Mouse (Mus musculus) liver, embryonic 16.5 days (tissue): ENCODE results near the gene Midn. TPM values are rescaled to one million over a fixed set of nuclear protein-coding genes. Genes with fewer than 3 reads are reported as not detected.

ENCODE experiments used
- ATAC-seq: fragments of 200-750 bp; cut with Nextera tagmentation; 2 replicates; pipeline ENCODE4 v1.8.0; 2017; ENCODE audit warnings: low read depth, mild to moderate bottlenecking, moderate number of reproducible peaks, moderate library complexity
- H3K27ac ChIP-seq: fragments of 300-500 bp; sonication (generic); 2 replicates; pipeline ENCODE4 v1.5.1; 2014; ENCODE audit warnings: mild to moderate bottlenecking, low read length
- H3K27me3 ChIP-seq: fragments of 300-500 bp; sonication (generic); 2 replicates; pipeline ENCODE4 v1.6.1; 2014; ENCODE audit warnings: low read depth, low read length, mixed read lengths; ENCODE audit not compliant: control insufficient read depth, insufficient read depth
- H3K36me3 ChIP-seq: fragments of 300-500 bp; sonication (generic); 2 replicates; pipeline ENCODE4 v1.6.1; 2014; ENCODE audit warnings: mild to moderate bottlenecking; ENCODE audit not compliant: control insufficient read depth, insufficient read depth
- H3K4me1 ChIP-seq: fragments of 300-500 bp; sonication (generic); 2 replicates; pipeline ENCODE4 v1.6.1; 2014; ENCODE audit warnings: low read depth, low read length, mixed read lengths; ENCODE audit not compliant: control insufficient read depth
- H3K4me2 ChIP-seq: fragments of 300-500 bp; sonication (generic); 2 replicates; pipeline ENCODE4 v1.6.1; 2014; ENCODE audit warnings: low read depth, low read length, mixed read lengths
- H3K4me3 ChIP-seq: fragments of 300-500 bp; sonication (generic); 2 replicates; pipeline ENCODE4 v1.5.1; 2014; ENCODE audit warnings: low read depth, mild to moderate bottlenecking, low read length
- H3K9ac ChIP-seq: fragments of 300-500 bp; sonication (generic); 2 replicates; pipeline ENCODE4 v1.6.1; 2014; ENCODE audit warnings: low read depth, low read length
- H3K9me3 ChIP-seq: fragments of 300-500 bp; sonication (generic); replicated peaks from 2 replicates; pipeline ENCODE4 v1.6.1; 2016; ENCODE audit warnings: low read length; ENCODE audit not compliant: control insufficient read depth
- WGBS: fragments of 180-500 bp; shearing (Covaris S2); extraction: QIAGEN DNeasy Blood & Tissue Kit; methylation state at CpG from one replicate; pipeline ENCODE4 v1.1.7; 2014; ENCODE audit not compliant: insufficient replicate concordance; 5-methylcytosine and 5-hydroxymethylcytosine counted together
- polyA plus RNA-seq: library from polyadenylated mRNA; unstranded; fragments of >200 nt; fragmentation: Nextera tagmentation; extraction: Ambion mirVana; gene quantifications from 2 replicates; pipeline ENCODE4 v1.2.1, GENCODE M21; 2015

The Midn gene
- polyA plus RNA-seq = 2.3 and 2.6 TPM in 2 replicates

GRCm38 (mm10) chr10:80147719-80148601 is at the start of gene Midn:
Gene Midn (plus strand): TSS chr10:80148272.
- WGBS = under 1% methylated on average over 38 of the region's 42 CpGs
- peaks cover 78% of the 10 kb centered on the region for H3K4me1 ChIP-seq
- peaks cover 24% of the 10 kb centered on the region for H3K36me3 ChIP-seq
- peak within 1 kb of the TSS; percentile 99 for H3K27ac ChIP-seq
- no peaks in the 10 kb centered on the region for H3K9me3 ChIP-seq
- peak within 1 kb of the TSS; percentile 93 for H3K4me3 ChIP-seq
- ATAC-seq = peak; percentile 40
- peak within 1 kb of the TSS; percentile 98 for H3K4me2 ChIP-seq
- peak within 1 kb of the TSS; percentile 88 for H3K9ac ChIP-seq
- H3K27me3 ChIP-seq = no peaks in the 10 kb centered on the region

DNA sequence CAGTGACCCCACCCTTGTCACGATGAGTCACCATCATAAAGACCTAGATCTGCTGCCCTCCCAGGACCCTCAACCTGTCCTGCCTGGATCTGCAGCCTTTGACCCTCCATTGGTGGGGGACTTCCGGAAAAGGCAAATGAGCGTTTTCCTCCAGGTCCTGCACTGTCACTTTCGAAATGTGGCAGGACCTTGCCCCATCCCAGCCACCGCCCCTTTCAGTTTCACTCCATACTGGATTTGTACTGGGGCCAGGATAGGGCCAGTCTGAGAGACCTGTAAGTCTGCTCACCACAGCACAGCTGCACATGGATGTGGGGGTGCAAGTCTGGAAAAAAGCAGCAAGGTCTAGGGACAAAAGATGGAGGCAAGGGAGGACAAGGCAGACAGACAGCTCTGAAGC is 49.4 kb upstream of the Midn start:
- H3K27ac ChIP-seq = peak overlapping the region; percentile 69
- H3K4me1 ChIP-seq = peaks cover 87% of the 10 kb centered on the region
- H3K4me2 ChIP-seq = peak overlapping the region; percentile 36
- H3K9me3 ChIP-seq = no peaks in the 10 kb centered on the region
- H3K27me3 ChIP-seq = no peaks in the 10 kb centered on the region
- no peak overlapping the region for H3K4me3 ChIP-seq
- ATAC-seq = peak; percentile 26
- no peaks in the 10 kb centered on the region; the same call in 1 of the 2 replicates for H3K36me3 ChIP-seq
- H3K9ac ChIP-seq = peak overlapping the region; percentile 20; the same call in 1 of the 2 replicates
- WGBS = 69% methylated on average over 5 of the region's 5 CpGs

GRCm38 (mm10) chr10:80100982-80101381 is 47.1 kb upstream of the Midn start:
- Histone ChIP-seq H3K9ac (peak overlapping the region; percentile 98), H3K4me3 (peak overlapping the region; percentile 93), H3K4me1 (peaks cover 72% of the 10 kb centered on the region), H3K36me3 (no peaks in the 10 kb centered on the region; the same call in 1 of the 2 replicates), H3K4me2 (peak overlapping the region; percentile 85), H3K27me3 (no peaks in the 10 kb centered on the region), H3K9me3 (no peaks in the 10 kb centered on the region), H3K27ac (peak overlapping the region; percentile 86)
- no peak for ATAC-seq
- WGBS = 45% methylated on average over 11 of the region's 11 CpGs

DNA sequence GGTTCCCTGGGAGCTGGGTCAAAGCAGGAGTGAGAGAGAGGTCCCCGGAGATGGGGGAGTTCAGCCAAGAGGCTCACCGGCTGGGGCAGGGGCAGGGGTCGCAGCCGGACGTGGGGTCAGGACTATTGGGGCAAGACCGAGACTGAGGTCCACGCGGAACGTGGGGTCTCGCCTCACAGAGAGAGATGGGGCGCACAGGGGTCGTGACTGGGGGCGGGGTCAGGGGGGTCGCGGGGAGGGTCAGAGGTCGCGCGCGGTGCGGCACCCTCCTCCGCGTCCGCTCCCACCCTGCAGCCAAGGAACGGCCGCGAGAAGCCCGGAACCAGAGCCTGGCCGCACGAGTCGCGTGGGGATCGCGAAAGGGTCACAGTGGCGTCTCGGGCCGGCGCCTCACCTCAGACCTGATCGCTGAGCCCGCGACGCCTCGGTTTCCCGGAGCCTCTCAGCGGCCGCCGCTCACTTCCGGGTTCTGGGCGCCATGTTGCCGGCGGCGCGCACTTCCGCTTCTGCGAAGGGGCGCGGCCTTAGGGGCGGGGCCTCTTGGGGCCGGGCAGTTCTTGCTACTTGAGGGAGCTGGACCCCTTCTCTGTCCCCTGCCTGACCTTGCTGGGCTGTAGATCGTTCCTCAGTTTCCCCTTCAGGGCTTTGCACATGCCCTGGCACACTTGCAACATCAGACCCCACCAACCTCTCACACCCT is 45.7 kb upstream of the Midn start:
- under 1% methylated on average over 59 of the region's 59 CpGs for WGBS
- H3K4me3 ChIP-seq = peak overlapping the region; percentile 93
- peak; percentile 80 for ATAC-seq
- H3K9me3 ChIP-seq = no peaks in the 10 kb centered on the region
- peak overlapping the region; percentile 85 for H3K4me2 ChIP-seq
- H3K4me1 ChIP-seq = peaks cover 61% of the 10 kb centered on the region
- peak overlapping the region; percentile 98 for H3K9ac ChIP-seq
- H3K27ac ChIP-seq = peak overlapping the region; percentile 86
- no peaks in the 10 kb centered on the region for H3K36me3 ChIP-seq
- H3K27me3 ChIP-seq = no peaks in the 10 kb centered on the region

- H3K27me3 ChIP-seq = no peaks in the 10 kb centered on the region
- H3K27ac ChIP-seq = peak overlapping the region; percentile 86
- H3K4me3 ChIP-seq = peak overlapping the region; percentile 93; the same call in 1 of the 2 replicates
- peak overlapping the region; percentile 85 for H3K4me2 ChIP-seq
- no peaks in the 10 kb centered on the region for H3K9me3 ChIP-seq
- WGBS = 44% methylated on average over 2 of the region's 2 CpGs
- H3K9ac ChIP-seq = peak overlapping the region; percentile 98
- H3K36me3 ChIP-seq = no peaks in the 10 kb centered on the region
- H3K4me1 ChIP-seq = peaks cover 58% of the 10 kb centered on the region
- peak; percentile 62 for ATAC-seq
These were observed 45.0 kb upstream of the Midn start for GRCm38 (mm10) chr10:80103032-80103431.

DNA sequence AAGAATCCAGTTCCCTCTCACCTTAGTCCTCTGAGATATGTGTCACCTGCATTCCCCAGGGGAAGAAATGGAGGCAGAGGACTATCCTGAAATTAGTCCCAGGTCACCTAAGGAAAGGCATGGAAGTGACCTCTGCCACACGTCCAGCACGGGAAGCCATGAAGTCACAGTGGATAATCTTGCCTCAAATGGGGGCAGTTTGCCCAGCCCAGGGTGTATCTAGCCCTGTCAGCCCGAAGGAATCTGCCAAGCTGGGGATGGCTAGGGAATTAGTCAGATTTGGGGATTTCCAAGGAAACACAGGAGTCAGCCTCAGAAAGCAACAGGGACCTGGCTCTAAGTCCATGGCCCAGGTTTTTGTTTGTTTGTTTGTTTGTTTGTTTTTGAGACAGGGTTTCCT is 43.9 kb upstream of the Midn start:
- Histone ChIP-seq H3K9me3 (no peaks in the 10 kb centered on the region), H3K27ac (no peak overlapping the region), H3K27me3 (no peaks in the 10 kb centered on the region), H3K4me2 (no peak overlapping the region), H3K36me3 (no peaks in the 10 kb centered on the region), H3K4me1 (peaks cover 46% of the 10 kb centered on the region), H3K9ac (no peak overlapping the region), H3K4me3 (no peak overlapping the region)
- 75% methylated on average over 3 of the region's 3 CpGs for whole genome bisulfite sequencing
- ATAC-seq = no peak

DNA sequence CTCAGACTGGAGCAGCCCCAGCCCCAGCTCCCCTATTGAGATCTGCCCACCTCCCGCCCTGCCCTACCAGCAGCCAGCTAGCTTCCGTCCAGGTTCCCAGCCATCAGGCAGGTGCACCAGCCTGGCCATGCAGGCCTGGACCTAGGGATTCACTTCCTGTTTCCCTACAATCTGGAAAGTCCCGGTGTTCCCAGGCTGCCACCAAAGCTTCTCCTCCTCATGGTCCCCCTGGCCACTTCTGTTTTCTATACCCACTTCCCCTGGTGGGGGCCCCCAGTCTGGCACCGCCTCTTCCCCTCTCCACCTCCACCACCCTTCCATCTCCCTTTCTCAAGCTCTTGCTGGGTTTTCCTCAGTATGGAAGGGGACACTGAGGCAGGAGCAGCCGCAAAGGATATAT is 42.6 kb upstream of the Midn start, which contains the start of gene Sbno2:
TSS of gene Sbno2 (minus strand) at position 112 of the 400 bp plus-strand sequence.
- H3K9me3 ChIP-seq = no peaks in the 10 kb centered on the region
- peaks cover 33% of the 10 kb centered on the region for H3K4me1 ChIP-seq
- 44% methylated on average over 5 of the region's 5 CpGs for WGBS
- no peak within 1 kb of the TSS for H3K27ac ChIP-seq
- H3K9ac ChIP-seq = peak within 1 kb of the TSS; percentile 21; the same call in 1 of the 2 replicates
- no peaks in the 10 kb centered on the region for H3K27me3 ChIP-seq
- no peak for ATAC-seq
- H3K4me2 ChIP-seq = peak within 1 kb of the TSS; percentile 15; the same call in 1 of the 2 replicates
- H3K36me3 ChIP-seq = no peaks in the 10 kb centered on the region
- peak within 1 kb of the TSS; percentile 29 for H3K4me3 ChIP-seq

DNA sequence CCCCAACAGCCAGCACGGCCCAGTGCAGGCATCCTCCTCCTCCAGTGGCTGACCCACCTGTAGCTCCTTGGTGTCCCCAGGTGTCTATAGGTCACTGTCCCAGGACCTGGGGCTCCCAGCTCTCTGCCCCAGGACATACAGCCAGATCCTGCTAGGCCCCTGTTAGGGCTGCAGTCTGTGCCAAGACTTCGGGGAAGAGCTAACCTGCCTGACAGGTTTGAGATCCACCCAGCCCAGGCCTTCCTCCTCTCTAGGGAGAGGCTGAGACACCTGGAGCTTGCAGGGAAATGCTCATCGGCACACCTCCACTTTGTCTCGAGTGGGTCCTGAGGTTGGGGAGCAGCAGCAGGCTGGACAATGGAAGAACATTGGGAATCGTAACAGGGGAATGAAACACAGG is 42.1 kb upstream of the Midn start:
- Histone ChIP-seq H3K4me1 (peaks cover 29% of the 10 kb centered on the region), H3K27me3 (no peaks in the 10 kb centered on the region), H3K4me3 (no peak overlapping the region)

More for the DNA sequence above, 42.1 kb upstream of the Midn start:
- Histone ChIP-seq H3K27ac (no peak overlapping the region), H3K9me3 (no peaks in the 10 kb centered on the region), H3K36me3 (no peaks in the 10 kb centered on the region), H3K9ac (no peak overlapping the region), H3K4me2 (no peak overlapping the region)
- WGBS = 55% methylated on average over 5 of the region's 5 CpGs
- ATAC-seq = no peak
